Mouse (Mus musculus) bone marrow, adult 2 months (tissue): ENCODE results near the gene Gins2.

Experiments
- CTCF ChIP-seq: fragments of 200-500 bp; IDR thresholded peaks from 2 replicates; pipeline ENCODE4 v1.5.1; 2011; ENCODE audit warnings: low read length, control low read depth; ENCODE audit not compliant: control insufficient read depth, insufficient read depth
- POLR2A ChIP-seq: fragments of 200-500 bp; IDR thresholded peaks from 2 replicates; pipeline ENCODE4 v1.6.1; 2011; ENCODE audit warnings: low read depth, mild to moderate bottlenecking, control low read depth, low read length, borderline replicate concordance; ENCODE audit not compliant: control insufficient read depth

DNA sequence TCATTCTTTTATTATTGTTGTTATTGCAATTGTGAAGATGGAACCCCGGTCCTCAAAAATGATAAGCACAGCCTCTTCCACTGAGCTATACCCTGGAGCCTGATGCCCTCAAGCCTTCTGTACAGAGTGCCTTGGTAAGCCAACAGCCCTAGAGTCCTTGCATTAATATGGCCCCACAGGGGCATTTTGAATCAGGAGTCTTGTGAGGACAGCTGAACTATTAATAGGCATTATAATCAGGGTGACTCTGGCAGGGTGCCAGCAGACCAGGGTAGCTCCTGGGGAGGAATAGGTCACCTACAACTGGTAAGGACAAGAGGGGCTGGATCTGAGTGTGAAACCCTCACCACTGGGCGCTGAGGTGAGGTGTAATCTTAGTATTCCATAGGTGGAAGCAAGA, 817 bp upstream of the Gins2 start:
- TF ChIP-seq POLR2A, result no peak
- no peak for TF ChIP-seq CTCF
